Mouse (Mus musculus): ENCODE measurements around the gene Atxn7l1. TPM values are rescaled to one million over a fixed set of nuclear protein-coding genes. Genes with fewer than 3 reads are reported as not detected.

Atxn7l1 gene
- polyA plus RNA-seq, 1 experiment: 90.6 TPM

DNA sequence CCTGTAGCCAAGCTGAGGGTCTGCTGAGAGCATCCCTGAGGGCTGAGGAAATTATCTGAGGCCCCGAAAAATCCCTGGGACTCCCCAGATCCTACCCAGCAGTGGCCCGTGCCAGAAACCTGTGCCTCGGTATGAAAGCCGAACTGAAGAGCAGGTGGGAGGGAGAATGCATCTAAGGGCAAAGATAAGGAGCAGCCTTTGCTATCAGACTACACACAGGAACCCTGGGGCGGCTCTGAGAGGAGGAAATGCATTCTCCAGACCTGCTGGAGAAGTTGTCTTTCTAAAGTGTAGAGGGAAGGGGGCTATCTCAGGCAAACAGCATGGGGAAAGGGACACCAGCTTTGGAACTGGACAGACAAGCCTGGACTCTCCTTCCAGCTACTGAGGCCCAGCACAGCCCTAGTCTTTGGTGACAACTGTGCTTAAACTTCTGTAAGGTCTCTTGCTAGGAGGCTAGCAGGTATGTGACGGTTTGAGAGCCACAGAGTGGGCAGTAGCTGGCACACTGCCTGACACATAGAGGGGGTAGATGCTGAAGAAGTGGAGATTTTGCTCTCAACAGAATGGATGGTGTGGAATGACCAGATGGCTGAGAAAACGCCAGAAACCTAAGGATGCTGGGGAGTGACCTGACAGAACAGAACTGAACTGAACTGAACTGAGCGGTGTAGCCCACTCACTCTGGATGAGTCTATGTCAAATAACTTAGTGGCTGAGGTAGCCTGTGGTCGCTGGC is 170.5 kb downstream of the Atxn7l1 start:
- Histone ChIP-seq H3K27ac (ENCODE audit: insufficient read depth, low read depth, low read length) (no peak overlapping the region), H3K4me1 (ENCODE audit: control insufficient read depth, insufficient read depth, low read length) (peaks cover 41% of the 10 kb centered on the region), H3K4me3 (ENCODE audit: insufficient read depth, low read length) (no peak overlapping the region)
- TF ChIP-seq POLR2A (IDR thresholded peaks at IDR 0.05; ENCODE audit: borderline replicate concordance, low read depth, low read length) (no peak), CTCF (IDR thresholded peaks at IDR 0.05; ENCODE audit: low read depth, low read length) (no peak)

DNA sequence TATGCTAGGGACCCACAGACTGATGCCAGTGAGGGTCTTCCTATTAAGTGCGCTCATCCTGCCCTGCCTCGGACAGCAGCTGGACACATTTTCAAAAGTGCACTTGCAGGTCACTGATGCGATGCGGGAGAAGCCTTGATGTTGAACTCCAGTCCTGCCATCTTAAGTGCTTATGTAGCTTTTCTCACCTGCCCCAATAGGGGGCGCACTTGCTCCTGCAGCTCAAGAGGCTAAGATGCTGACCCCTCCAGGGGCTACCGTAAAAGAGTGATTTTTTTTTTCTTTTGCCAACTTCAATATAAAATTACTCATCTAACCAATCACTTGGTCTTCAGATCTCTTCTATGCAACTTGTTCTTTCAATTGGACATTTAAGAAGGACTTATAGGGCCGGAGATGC is 175.1 kb downstream of the Atxn7l1 start:
- no peak overlapping the region for H3K4me3 ChIP-seq (ENCODE audit: insufficient read depth, low read length)
- H3K4me1 ChIP-seq (ENCODE audit: control insufficient read depth, insufficient read depth, low read length): peaks cover 16% of the 10 kb centered on the region
- no peak for TF ChIP-seq POLR2A (IDR thresholded peaks at IDR 0.05; ENCODE audit: borderline replicate concordance, low read depth, low read length)
- peak; percentile 35; the same call in 1 of the 2 replicates for TF ChIP-seq CTCF (IDR thresholded peaks at IDR 0.05; ENCODE audit: low read depth, low read length)
- no peak overlapping the region for H3K27ac ChIP-seq (ENCODE audit: insufficient read depth, low read depth, low read length)

DNA sequence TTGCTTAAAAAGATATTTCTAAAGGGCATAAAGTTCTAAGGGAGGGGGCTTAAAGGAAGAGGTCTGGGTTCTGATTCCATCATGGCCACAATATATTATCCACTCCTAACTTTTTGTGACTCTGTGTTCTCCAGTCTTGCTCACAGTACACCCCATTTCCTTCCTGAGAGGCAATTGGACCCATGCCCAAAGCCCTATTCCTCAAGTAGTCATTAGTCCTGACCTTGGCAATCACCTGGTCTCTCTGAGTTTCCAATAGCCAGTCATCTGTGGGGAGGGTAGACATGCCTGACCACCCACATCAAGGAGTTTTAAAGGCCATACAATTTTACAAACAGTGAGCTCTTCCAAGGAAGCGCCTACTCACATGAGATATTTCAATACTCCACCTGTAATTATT is 176.3 kb downstream of the Atxn7l1 start:
- Histone ChIP-seq H3K4me1 (ENCODE audit: control insufficient read depth, insufficient read depth, low read length) (peaks cover 7% of the 10 kb centered on the region), H3K4me3 (ENCODE audit: insufficient read depth, low read length) (no peak overlapping the region), H3K27ac (ENCODE audit: insufficient read depth, low read depth, low read length) (no peak overlapping the region)
- TF ChIP-seq CTCF (IDR thresholded peaks at IDR 0.05; ENCODE audit: low read depth, low read length) (no peak), POLR2A (IDR thresholded peaks at IDR 0.05; ENCODE audit: borderline replicate concordance, low read depth, low read length) (no peak)

DNA sequence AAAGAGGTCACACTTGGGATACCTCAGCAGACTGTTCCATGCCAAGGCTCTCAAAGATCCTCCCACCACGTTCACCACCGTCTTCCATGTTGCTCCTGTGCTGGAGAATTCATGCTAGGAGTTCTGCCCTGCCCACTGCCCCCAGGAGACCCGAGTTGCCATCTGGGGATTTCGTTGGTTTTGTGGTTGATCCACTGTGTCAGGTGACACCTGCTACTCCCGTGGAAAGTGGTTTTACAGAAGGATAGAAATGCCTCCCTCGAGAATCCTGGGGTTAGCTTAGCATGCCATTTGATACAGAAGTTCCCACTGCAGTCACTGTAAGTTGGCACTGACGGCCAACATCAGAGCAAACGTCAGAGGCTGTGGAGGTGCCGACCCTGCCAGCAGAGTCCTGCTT is 177.9 kb downstream of the Atxn7l1 start:
- TF ChIP-seq CTCF (IDR thresholded peaks at IDR 0.05; ENCODE audit: low read depth, low read length): no peak
- H3K27ac ChIP-seq (ENCODE audit: insufficient read depth, low read depth, low read length): no peak overlapping the region
- H3K4me1 ChIP-seq (ENCODE audit: control insufficient read depth, insufficient read depth, low read length): peaks cover 4% of the 10 kb centered on the region; the same call in 1 of the 2 replicates
- no peak overlapping the region for H3K4me3 ChIP-seq (ENCODE audit: insufficient read depth, low read length)

DNA sequence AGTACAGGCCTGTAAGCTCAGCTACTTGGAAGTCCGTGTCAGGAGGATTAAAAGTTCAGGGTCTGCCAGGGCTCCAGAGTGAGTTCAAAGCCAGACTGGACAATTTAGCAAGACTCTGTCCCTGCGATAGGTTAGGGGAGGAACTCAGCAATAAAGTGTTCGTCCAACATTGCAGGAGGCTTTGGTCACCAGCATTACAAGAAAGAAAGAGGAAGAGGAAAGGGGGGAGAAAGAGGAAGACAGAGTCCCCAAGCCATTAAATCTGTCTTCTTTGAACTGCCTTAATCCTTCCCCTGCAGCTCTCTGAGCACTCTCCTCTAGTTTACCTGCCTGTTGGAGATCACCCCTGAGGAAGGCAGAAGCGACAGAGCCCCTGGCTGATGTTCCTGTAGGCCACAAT is 184.6 kb downstream of the Atxn7l1 start:
- H3K27ac ChIP-seq (ENCODE audit: insufficient read depth, low read depth, low read length): peak overlapping the region; percentile 60
- no peak overlapping the region for H3K4me3 ChIP-seq (ENCODE audit: insufficient read depth, low read length)
- TF ChIP-seq POLR2A (IDR thresholded peaks at IDR 0.05; ENCODE audit: borderline replicate concordance, low read depth, low read length) (no peak), CTCF (IDR thresholded peaks at IDR 0.05; ENCODE audit: low read depth, low read length) (no peak)
- peaks cover 16% of the 10 kb centered on the region for H3K4me1 ChIP-seq (ENCODE audit: control insufficient read depth, insufficient read depth, low read length)

DNA sequence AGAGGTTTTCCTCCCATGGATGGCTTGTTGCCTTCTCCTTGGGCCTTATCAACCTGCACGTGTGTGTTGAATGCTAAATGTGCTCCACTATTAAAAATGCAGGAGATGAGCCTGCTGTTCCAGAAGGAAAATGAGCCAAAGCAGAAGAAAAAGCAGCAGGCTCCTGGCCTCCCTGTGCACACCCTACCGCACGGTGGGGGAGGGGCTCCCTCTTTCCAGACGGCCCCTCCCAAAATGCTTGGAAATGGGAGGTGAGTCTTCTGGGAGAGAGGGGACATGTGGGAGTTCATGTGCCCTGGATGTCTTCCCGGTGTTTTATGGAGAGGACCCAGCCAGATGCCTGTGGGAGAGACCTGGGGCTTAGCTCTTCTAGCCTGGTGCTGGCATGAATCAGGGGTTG is 185.3 kb downstream of the Atxn7l1 start:
- peaks cover 16% of the 10 kb centered on the region for H3K4me1 ChIP-seq (ENCODE audit: control insufficient read depth, insufficient read depth, low read length)
- no peak overlapping the region for H3K27ac ChIP-seq (ENCODE audit: insufficient read depth, low read depth, low read length)
- H3K4me3 ChIP-seq (ENCODE audit: insufficient read depth, low read length): no peak overlapping the region
- TF ChIP-seq POLR2A (IDR thresholded peaks at IDR 0.05; ENCODE audit: borderline replicate concordance, low read depth, low read length) (no peak), CTCF (IDR thresholded peaks at IDR 0.05; ENCODE audit: low read depth, low read length) (no peak)

DNA sequence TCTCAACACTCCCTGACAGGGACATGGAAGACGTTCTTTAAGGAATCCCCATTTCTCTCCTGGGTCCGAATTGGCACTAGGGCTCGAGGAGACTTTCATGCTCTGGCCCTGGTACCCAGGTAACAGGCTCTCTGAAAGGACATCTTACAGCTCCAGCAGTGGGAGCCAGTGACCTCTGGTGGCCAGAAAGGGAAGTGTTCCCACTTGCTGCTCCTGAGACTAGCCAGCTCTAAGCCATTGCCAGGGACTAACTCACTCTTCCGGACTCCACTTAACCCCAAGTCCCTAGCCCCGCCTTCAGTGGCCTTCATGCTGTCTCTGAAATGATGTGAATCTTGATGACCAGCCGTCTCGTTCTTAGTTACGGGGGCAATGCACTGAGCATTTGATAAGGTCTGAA is 186.4 kb downstream of the Atxn7l1 start:
- peak; percentile 80 for TF ChIP-seq CTCF (IDR thresholded peaks at IDR 0.05; ENCODE audit: low read depth, low read length)
- no peak for TF ChIP-seq POLR2A (IDR thresholded peaks at IDR 0.05; ENCODE audit: borderline replicate concordance, low read depth, low read length)
- no peak overlapping the region for H3K4me3 ChIP-seq (ENCODE audit: insufficient read depth, low read length)
- no peak overlapping the region for H3K27ac ChIP-seq (ENCODE audit: insufficient read depth, low read depth, low read length)
- H3K4me1 ChIP-seq (ENCODE audit: control insufficient read depth, insufficient read depth, low read length): peaks cover 16% of the 10 kb centered on the region

DNA sequence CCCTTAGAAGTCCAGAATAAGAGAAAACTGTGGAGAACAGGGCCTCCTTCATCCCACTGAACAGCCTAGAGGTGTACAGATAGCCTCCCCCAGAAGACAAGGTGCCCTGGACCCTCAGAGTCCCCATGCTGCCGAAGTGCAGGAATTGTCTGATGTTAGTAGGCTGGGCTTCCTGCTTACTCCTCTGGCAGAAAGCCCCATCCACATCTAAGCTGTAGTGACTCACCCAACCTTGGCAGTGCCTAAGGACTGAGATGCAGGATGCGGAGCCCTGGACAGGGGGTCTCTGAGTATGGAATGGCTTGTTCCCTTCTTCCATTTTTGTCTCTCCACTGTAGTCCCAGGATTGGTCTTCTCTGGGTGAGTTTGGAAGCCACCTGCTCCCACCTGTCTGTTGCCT is 187.0 kb downstream of the Atxn7l1 start:
- no peak overlapping the region for H3K27ac ChIP-seq (ENCODE audit: insufficient read depth, low read depth, low read length)
- peaks cover 16% of the 10 kb centered on the region for H3K4me1 ChIP-seq (ENCODE audit: control insufficient read depth, insufficient read depth, low read length)
- TF ChIP-seq CTCF (IDR thresholded peaks at IDR 0.05; ENCODE audit: low read depth, low read length) (no peak), POLR2A (IDR thresholded peaks at IDR 0.05; ENCODE audit: borderline replicate concordance, low read depth, low read length) (no peak)
- no peak overlapping the region for H3K4me3 ChIP-seq (ENCODE audit: insufficient read depth, low read length)

DNA sequence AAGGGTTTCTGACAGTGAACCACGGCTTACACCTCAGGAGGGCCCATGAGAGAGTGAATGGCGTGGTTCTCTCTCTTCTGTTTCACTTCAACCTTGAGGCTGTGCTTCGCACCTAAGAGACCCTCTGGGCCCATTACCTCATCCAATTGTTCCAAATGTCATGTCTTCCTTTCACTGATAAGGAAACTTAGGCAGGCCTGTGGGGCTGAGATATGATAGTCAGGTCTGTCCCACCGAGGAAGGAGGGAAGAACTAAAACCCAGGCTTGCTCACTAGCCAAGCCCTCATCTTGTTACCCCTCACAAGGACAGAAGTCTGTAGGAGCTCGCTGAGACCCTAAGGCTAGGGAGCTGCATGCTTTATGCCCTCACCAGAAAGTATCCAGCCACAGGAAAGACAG is 187.5 kb downstream of the Atxn7l1 start:
- no peak for TF ChIP-seq POLR2A (IDR thresholded peaks at IDR 0.05; ENCODE audit: borderline replicate concordance, low read depth, low read length)
- no peak for TF ChIP-seq CTCF (IDR thresholded peaks at IDR 0.05; ENCODE audit: low read depth, low read length)
- Histone ChIP-seq H3K27ac (ENCODE audit: insufficient read depth, low read depth, low read length) (no peak overlapping the region), H3K4me3 (ENCODE audit: insufficient read depth, low read length) (no peak overlapping the region), H3K4me1 (ENCODE audit: control insufficient read depth, insufficient read depth, low read length) (peaks cover 16% of the 10 kb centered on the region)

DNA sequence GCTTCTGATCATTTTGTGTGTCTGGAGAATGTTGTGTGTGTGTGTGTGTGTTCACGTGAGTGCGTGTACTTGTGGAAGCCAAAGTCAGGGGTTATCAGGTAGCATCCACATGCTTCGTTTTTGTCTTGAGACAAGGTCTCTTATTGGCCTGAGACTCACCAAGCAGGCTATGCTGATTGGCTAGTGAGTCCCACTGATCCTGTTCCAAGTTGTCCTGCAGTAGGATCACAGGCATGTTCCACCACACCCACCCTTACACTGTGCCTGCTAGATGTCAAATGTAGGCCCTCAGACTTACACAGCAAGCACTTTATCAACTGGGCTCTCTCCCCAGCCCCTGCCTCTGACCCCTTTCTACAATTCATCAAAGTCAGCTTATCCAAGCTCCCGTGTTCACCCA is 187.9 kb downstream of the Atxn7l1 start:
- Histone ChIP-seq H3K27ac (ENCODE audit: insufficient read depth, low read depth, low read length) (no peak overlapping the region), H3K4me1 (ENCODE audit: control insufficient read depth, insufficient read depth, low read length) (peaks cover 16% of the 10 kb centered on the region), H3K4me3 (ENCODE audit: insufficient read depth, low read length) (no peak overlapping the region)
- TF ChIP-seq CTCF (IDR thresholded peaks at IDR 0.05; ENCODE audit: low read depth, low read length): no peak
- TF ChIP-seq POLR2A (IDR thresholded peaks at IDR 0.05; ENCODE audit: borderline replicate concordance, low read depth, low read length): no peak

All from bone marrow macrophage, adult 2 months (primary cell).